Mouse (Mus musculus) cerebellum, adult 2 months (tissue): ENCODE measurements at regions not wholly inside any gene's neighbourhood (a gene's known extent, or its start where the extent isn't known, plus 50 kb on each side); places are given as distances from the start of the nearest gene placed in this dataset.

ENCODE experiments used
- DNase-seq, 2 experiments: peaks; one replicate each; pipeline ENCODE4 v3.0.0; 2021
- H3K27ac ChIP-seq: fragments of 200-500 bp; 2 replicates; pipeline ENCODE4 v1.5.1; 2012; ENCODE audit warnings: low read length, control low read depth, inconsistent platforms; ENCODE audit not compliant: insufficient read depth
- H3K27me3 ChIP-seq: fragments of 200-500 bp; 2 replicates; pipeline ENCODE4 v1.6.1; 2012; ENCODE audit warnings: inconsistent platforms, mild to moderate bottlenecking, low read length, moderate library complexity; ENCODE audit not compliant: control insufficient read depth, insufficient read depth
- H3K4me1 ChIP-seq: fragments of 200-500 bp; 2 replicates; pipeline ENCODE4 v1.6.1; 2011; ENCODE audit warnings: low read length; ENCODE audit not compliant: control insufficient read depth, insufficient read depth
- H3K4me3 ChIP-seq: fragments of 200-500 bp; replicated peaks from 2 replicates; pipeline ENCODE3; 2011; ENCODE audit warnings: mild to moderate bottlenecking, low read depth, low read length, control low read depth; ENCODE audit not compliant: insufficient read depth
- CTCF ChIP-seq: fragments of 200-500 bp; IDR thresholded peaks from 2 replicates; pipeline ENCODE4 v1.5.1; 2011; ENCODE audit warnings: low read depth, mild to moderate bottlenecking, control low read depth, low read length, moderate library complexity, borderline replicate concordance; ENCODE audit not compliant: insufficient read depth
- POLR2A ChIP-seq: fragments of 200-500 bp; IDR thresholded peaks from 2 replicates; pipeline ENCODE4 v1.6.1; 2011; ENCODE audit warnings: low read length, control low read depth, borderline replicate concordance; ENCODE audit not compliant: insufficient read depth
- WGBS: fragments of 180-500 bp; shearing (Covaris S2); methylation state at CpG from one replicate; pipeline ENCODE4 v1.1.7; 2018; 5-methylcytosine and 5-hydroxymethylcytosine counted together

DNA sequence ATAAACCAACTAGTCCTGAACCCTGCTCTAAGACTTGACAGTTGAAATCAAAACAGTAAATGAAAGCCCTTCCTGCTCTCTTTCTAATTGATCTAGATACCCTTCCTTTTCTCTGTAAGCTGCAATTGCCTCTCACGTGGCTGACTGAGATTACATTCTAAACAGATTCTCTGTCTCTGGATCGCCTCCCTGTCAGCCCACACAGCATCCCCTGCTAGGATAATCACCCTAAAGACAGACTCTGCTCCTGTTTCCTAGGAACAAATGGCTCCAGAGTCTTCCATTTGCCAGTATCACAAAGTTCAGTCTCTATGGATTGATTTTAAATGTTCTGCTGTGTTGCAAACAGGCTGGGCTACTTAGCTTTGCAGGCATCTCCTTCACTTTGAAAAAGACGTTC lies 561.1 kb downstream of the Ccdc50 start:
- no peak overlapping the region for H3K27ac ChIP-seq
- DNase-seq = no peak
- 32% methylated on average over 3 of the region's 3 CpGs for WGBS

DNA sequence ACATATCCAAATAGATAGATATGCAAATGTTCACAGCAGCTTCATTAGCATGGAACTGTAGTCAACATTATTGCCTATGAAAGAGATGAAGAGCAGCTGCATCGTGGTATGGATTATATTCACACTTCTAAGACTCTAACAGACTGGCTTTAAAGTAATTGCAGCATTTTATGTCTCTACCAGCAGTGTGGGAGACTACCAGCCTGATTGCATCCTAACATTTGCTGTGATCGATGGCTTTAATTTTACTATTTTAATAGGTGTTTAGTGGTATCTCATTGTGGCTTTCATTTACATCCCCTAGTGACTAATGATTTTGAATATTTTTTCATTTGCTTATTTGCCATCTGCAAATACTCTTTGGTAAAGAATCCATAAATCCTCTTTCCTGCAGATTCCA lies 574.1 kb downstream of the Ccdc50 start:
- H3K27me3 ChIP-seq = no peaks in the 10 kb centered on the region
- H3K27ac ChIP-seq = no peak overlapping the region
- no peaks in the 10 kb centered on the region for H3K4me1 ChIP-seq
- 88% methylated on average over 2 of the region's 2 CpGs for WGBS
- DNase-seq = no peak
- no peak overlapping the region for H3K4me3 ChIP-seq
- TF ChIP-seq POLR2A = no peak
- no peak for TF ChIP-seq CTCF

More for the DNA sequence above, 561.1 kb downstream of the Ccdc50 start:
- no peak overlapping the region for H3K4me3 ChIP-seq
- no peaks in the 10 kb centered on the region for H3K27me3 ChIP-seq
- no peaks in the 10 kb centered on the region for H3K4me1 ChIP-seq
- TF ChIP-seq CTCF = no peak
- TF ChIP-seq POLR2A = no peak

DNA sequence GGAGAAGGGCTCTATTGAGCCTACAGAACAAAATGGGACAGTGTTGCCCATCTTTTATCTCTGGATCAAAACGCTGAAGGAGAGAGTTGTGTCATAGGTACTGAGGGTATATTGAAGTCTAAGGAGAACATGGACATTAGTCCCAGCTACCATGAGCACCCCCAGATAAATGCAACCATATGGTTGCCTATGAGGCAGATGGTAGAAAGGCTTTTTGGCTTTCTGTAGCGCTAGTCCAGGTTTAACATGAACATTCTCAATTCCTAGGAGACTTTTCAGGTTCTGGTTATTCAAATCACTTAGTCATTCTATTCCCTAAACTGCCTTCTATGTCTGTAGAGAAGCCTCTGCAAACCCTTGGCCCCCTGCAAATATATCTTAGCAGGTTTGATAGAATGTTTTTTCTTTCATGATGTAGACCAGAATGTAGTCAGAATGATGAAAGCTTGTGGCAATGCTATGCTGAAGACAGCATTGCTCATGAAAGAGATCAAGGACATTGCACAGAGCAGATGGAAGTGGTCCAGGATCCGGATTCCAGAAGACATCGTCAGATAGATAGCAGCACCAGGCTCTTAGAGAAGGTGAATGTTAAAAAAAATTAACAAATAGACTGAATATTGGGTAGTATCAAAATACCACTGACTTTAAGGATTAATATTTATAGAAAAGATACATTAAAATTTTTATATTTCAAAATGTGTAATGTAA lies 590.2 kb downstream of the Ccdc50 start:
- DNase-seq = peak in 1 of 2 experiments; percentile 26
- no peaks in the 10 kb centered on the region for H3K27me3 ChIP-seq
- no peaks in the 10 kb centered on the region; the same call in 1 of the 2 replicates for H3K4me1 ChIP-seq
- no peak overlapping the region for H3K27ac ChIP-seq
- H3K4me3 ChIP-seq = no peak overlapping the region
- no peak for TF ChIP-seq CTCF
- no peak for TF ChIP-seq POLR2A
- WGBS = 39% methylated on average over 4 of the region's 4 CpGs

DNA sequence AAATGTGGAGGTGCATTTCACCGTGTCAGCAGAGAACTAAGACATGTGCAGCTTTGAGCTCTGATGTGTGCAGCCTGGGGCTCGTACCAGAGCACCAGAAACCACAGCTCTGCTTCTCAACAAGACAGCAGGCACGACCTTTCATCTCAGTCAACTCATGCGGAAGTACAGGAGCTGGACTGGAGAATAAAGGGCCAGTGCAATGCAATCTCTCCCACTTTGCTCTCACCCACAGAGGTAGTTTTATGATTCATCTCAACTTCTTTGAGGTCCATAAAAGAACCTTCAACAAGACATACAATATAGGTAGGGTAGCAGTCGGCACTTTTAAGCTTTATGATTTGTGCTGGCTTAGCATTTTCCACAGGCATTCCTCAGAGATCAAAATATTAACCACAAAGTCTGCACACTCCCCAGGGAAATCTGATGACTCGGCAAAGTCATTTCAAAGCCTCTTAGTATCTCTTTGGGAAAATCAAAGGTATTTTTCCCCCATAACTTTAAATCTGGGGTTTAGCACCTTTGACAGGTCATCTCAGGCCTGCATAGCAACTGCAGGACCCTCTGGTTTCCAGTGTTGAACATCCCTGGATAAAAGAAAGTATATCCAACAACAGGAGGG lies 626.7 kb downstream of the Ccdc50 start:
- no peak overlapping the region for H3K4me3 ChIP-seq
- H3K27ac ChIP-seq = no peak overlapping the region
- H3K27me3 ChIP-seq = no peaks in the 10 kb centered on the region
- H3K4me1 ChIP-seq = no peaks in the 10 kb centered on the region
- WGBS = 43% methylated on average over 6 of the region's 6 CpGs
- TF ChIP-seq POLR2A (no peak), CTCF (no peak)
- DNase-seq = no peak

DNA sequence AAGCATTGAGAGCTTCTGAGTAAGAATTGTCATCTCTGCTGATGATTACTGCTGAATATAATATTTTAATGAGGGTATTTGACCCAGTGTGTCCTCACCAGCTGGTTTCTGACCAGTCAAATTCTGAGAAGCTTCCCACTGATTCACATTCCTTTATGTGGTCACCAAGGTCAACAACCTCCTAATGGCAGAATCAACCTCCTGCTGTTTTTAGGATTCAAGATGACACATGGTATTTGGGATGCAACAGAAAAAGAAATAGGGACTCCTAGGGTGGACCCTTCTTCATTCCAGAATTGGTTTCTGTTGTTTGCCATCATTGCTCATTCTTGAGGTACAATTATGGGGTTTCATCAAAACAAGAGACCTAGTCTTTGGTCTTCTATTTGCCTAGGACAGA lies 629.6 kb downstream of the Ccdc50 start:
- Histone ChIP-seq H3K4me1 (no peaks in the 10 kb centered on the region), H3K27ac (no peak overlapping the region)

DNA sequence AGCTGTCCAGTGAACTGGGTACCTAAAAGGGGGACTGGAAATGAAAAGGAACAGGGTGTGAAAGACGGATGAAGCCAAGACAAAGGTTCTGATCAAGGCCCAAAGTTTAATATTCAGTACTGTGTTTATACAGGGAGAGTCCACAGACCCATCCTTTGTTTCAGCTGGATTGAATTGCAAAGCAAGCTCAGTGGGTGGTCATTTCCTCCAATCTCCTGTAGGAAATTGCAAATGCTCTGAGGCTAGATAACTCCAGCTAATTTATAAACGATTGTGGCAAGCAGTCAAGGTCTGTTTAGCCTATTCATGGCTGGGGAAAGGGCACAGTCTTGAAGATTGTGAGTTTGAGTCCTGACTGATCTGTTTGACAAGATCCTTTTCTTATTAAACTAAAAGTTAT lies 650.3 kb downstream of the Ccdc50 start:
- H3K4me3 ChIP-seq = no peak overlapping the region
- WGBS = 15% methylated on average over 2 of the region's 2 CpGs
- H3K27me3 ChIP-seq = no peaks in the 10 kb centered on the region
- H3K27ac ChIP-seq = no peak overlapping the region
- no peaks in the 10 kb centered on the region; the same call in 1 of the 2 replicates for H3K4me1 ChIP-seq
- no peak for TF ChIP-seq CTCF
- no peak for TF ChIP-seq POLR2A
- DNase-seq = no peak

More for the DNA sequence above, 629.6 kb downstream of the Ccdc50 start:
- Histone ChIP-seq H3K27me3 (no peaks in the 10 kb centered on the region), H3K4me3 (no peak overlapping the region)
- no peak for DNase-seq
- no peak for TF ChIP-seq POLR2A
- TF ChIP-seq CTCF = no peak

DNA sequence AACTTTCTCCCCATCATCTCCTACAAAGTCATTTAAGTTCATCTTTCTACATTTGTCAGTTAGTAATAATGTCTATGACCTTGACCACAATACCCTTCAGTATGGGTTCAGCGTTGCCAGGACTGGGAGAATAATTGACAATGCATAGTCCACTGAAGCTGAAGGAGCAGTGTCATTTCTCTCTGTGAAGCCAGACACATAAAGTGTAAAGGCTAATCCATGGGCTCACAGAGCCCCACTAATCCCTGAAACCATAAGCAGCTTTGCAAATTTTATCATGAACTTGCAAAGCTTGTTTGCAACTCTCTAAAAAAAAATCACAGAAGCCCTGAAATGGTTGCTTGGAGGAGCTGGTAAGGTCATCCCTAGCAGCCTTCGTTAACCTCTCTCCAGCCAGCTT lies 654.4 kb downstream of the Ccdc50 start:
- H3K27ac ChIP-seq = no peak overlapping the region
- no peak overlapping the region for H3K4me3 ChIP-seq
- DNase-seq = no peak
- H3K27me3 ChIP-seq = no peaks in the 10 kb centered on the region
- WGBS = 54% methylated on average over 2 of the region's 2 CpGs
- TF ChIP-seq POLR2A (no peak), CTCF (no peak)
- no peaks in the 10 kb centered on the region; the same call in 1 of the 2 replicates for H3K4me1 ChIP-seq

DNA sequence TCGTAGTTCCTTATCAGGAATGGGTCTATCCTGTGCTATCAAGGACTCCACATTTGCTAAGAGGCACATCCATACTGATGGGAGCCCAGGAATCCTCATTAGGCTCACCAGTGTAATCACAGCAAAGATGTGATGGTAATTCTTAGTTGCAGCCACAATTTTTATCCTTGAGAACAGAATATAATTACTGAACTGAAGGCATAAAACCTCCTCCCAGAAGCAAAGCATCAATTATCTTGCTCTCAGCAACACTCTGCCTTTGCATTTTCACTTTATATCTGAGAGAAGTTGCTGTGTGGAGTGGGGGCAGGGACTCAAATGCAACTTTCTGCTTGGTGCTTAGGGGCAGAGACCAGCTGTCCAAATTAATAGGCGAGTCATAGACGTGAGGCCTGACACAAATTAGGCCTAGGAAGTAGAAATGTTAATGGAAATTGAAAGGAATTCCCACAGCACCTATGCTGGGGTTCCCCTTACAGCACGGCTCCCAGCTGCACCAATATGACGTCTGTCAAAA lies 676.2 kb downstream of the Ccdc50 start:
- no peak for TF ChIP-seq CTCF
- no peak for TF ChIP-seq POLR2A
- Histone ChIP-seq H3K27ac (no peak overlapping the region), H3K4me3 (no peak overlapping the region), H3K4me1 (no peaks in the 10 kb centered on the region), H3K27me3 (no peaks in the 10 kb centered on the region)
- no peak for DNase-seq
- WGBS = 41% methylated on average over 5 of the region's 5 CpGs
